Comparison of ENCODE assay signal across 8 mouse cellular contexts in genomic region chr16:97312960-97313686, GRCm38 (mm10). TPM values are rescaled to one million over a fixed set of nuclear protein-coding genes. Genes with fewer than 3 reads are reported as not detected.
A peak's percentile ranks its signal among the peaks of the same experiment; 100 is the strongest.
DNase-seq lines count a peak whose midpoint lies in the region; ATAC-seq and TF ChIP-seq lines count a peak whose summit lies in the region.

No protein-coding gene starts in this region.

- peak; percentile 49 for ATAC-seq in kidney, embryonic 15.5 days (replicated peaks; ENCODE audit: low FRiP score)
- ATAC-seq in limb, embryonic 12.5 days (ENCODE audit: insufficient number of reproducible peaks, insufficient read depth, low FRiP score, low TSS enrichment, low read depth): peak; percentile 70; the same call in 1 of the 2 replicates
- ATAC-seq in midbrain, postnatal 0 days (ENCODE audit: low FRiP score): no peak
- ATAC-seq in stomach, embryonic 16.5 days (ENCODE audit: insufficient read depth, low FRiP score): peak; percentile 24; the same call in 1 of the 2 replicates

- no peak overlapping the region for H3K9ac ChIP-seq in kidney, embryonic 15.5 days
- H3K9ac ChIP-seq in limb, embryonic 12.5 days (replicated peaks): no peak overlapping the region
- H3K9ac ChIP-seq in midbrain, postnatal 0 days (replicated peaks; ENCODE audit: low read length, poor library complexity, severe bottlenecking): no peak overlapping the region
- no peak overlapping the region for H3K9ac ChIP-seq in stomach, embryonic 16.5 days (ENCODE audit: low read length)

- H3K4me3 ChIP-seq in kidney, embryonic 15.5 days (replicated peaks): no peak overlapping the region
- no peak overlapping the region for H3K4me3 ChIP-seq in limb, embryonic 12.5 days (replicated peaks)
- no peak overlapping the region for H3K4me3 ChIP-seq in midbrain, postnatal 0 days (ENCODE audit: low read depth, low read length)
- no peak overlapping the region for H3K4me3 ChIP-seq in stomach, embryonic 16.5 days (replicated peaks; ENCODE audit: low read length)

- no peaks in the 10 kb centered on the region for H3K9me3 ChIP-seq in kidney, embryonic 15.5 days (replicated peaks)
- H3K9me3 ChIP-seq in limb, embryonic 12.5 days: no peaks in the 10 kb centered on the region
- H3K9me3 ChIP-seq in midbrain, postnatal 0 days (ENCODE audit: low read length): no peaks in the 10 kb centered on the region
- H3K9me3 ChIP-seq in stomach, embryonic 16.5 days (replicated peaks; ENCODE audit: control insufficient read depth, low read length): no peaks in the 10 kb centered on the region

- no peaks in the 10 kb centered on the region for H3K27me3 ChIP-seq in kidney, embryonic 15.5 days
- no peaks in the 10 kb centered on the region for H3K27me3 ChIP-seq in limb, embryonic 12.5 days
- no peaks in the 10 kb centered on the region for H3K27me3 ChIP-seq in midbrain, postnatal 0 days (ENCODE audit: insufficient read depth, low read length)
- no peaks in the 10 kb centered on the region for H3K27me3 ChIP-seq in stomach, embryonic 16.5 days (ENCODE audit: control insufficient read depth, insufficient read depth, low read length)

- peaks cover 3% of the 10 kb centered on the region; the same call in 1 of the 2 replicates for H3K4me1 ChIP-seq in kidney, embryonic 15.5 days
- peaks cover 12% of the 10 kb centered on the region for H3K4me1 ChIP-seq in limb, embryonic 12.5 days (replicated peaks)
- H3K4me1 ChIP-seq in midbrain, postnatal 0 days (ENCODE audit: insufficient read depth, low read length): no peaks in the 10 kb centered on the region
- H3K4me1 ChIP-seq in stomach, embryonic 16.5 days (ENCODE audit: control insufficient read depth, insufficient read depth, low read length): peaks cover 5% of the 10 kb centered on the region; the same call in 1 of the 2 replicates

- TF ChIP-seq CTCF in midbrain, postnatal 0 days (IDR thresholded peaks at IDR 0.05): peak; percentile 92

- no peaks in the 10 kb centered on the region for H3K36me3 ChIP-seq in kidney, embryonic 15.5 days
- H3K36me3 ChIP-seq in limb, embryonic 12.5 days: no peaks in the 10 kb centered on the region
- H3K36me3 ChIP-seq in midbrain, postnatal 0 days (ENCODE audit: insufficient read depth, low read length): no peaks in the 10 kb centered on the region
- H3K36me3 ChIP-seq in stomach, embryonic 16.5 days (ENCODE audit: control insufficient read depth, insufficient read depth, low read length): no peaks in the 10 kb centered on the region

- H3K27ac ChIP-seq in kidney, embryonic 15.5 days: no peak overlapping the region
- H3K27ac ChIP-seq in limb, embryonic 12.5 days: no peak overlapping the region
- no peak overlapping the region for H3K27ac ChIP-seq in midbrain, postnatal 0 days (ENCODE audit: low read depth, low read length)
- no peak overlapping the region; the same call in 1 of the 2 replicates for H3K27ac ChIP-seq in stomach, embryonic 16.5 days (ENCODE audit: low read length)

- WGBS in kidney, embryonic 15.5 days: 40% methylated on average over 10 of the region's 10 CpGs
- whole genome bisulfite sequencing in limb, embryonic 12.5 days: 31% methylated on average over 10 of the region's 10 CpGs
- 22% methylated on average over 10 of the region's 10 CpGs for WGBS in midbrain, postnatal 0 days
- WGBS in stomach, embryonic 16.5 days: 19% methylated on average over 10 of the region's 10 CpGs

- DNase-seq in A20 (ENCODE audit: low read depth, low spot score): peak; percentile 45
- DNase-seq in adrenal gland, adult 18-20 months (ENCODE audit: low spot score in 2 of 2): peak; percentile 81 to 82
- DNase-seq in embryo, embryonic 9.5 days (ENCODE audit: extremely low spot score): peak; percentile 78
- DNase-seq in heart, adult 8-10 months (ENCODE audit: low spot score): peak; percentile 72
- peak; percentile 81 for DNase-seq in midbrain, postnatal 0 days (ENCODE audit: low spot score)

- H3K4me2 ChIP-seq in kidney, embryonic 15.5 days: no peak overlapping the region
- H3K4me2 ChIP-seq in limb, embryonic 12.5 days: no peak overlapping the region
- H3K4me2 ChIP-seq in midbrain, postnatal 0 days (ENCODE audit: low read depth, low read length, poor library complexity, severe bottlenecking): no peak overlapping the region
- H3K4me2 ChIP-seq in stomach, embryonic 16.5 days (ENCODE audit: low read depth, low read length): no peak overlapping the region

RNA-seq across cellular contexts. Expression of gene Bace2, which starts 43.4 kb away (rescaled TPM):
- 10 to 100 TPM; 14.9 to 22.3 TPM for total RNA-seq in adrenal gland, adult 18-20 months (2021)
- total RNA-seq in heart, adult 8-10 months (2022): 10 to 100 TPM in 3 of 4 experiments, 1 to 10 TPM in 1; 8.1 to 17.8 (median 13.8) TPM
- polyA plus RNA-seq in kidney, embryonic 15.5 days (2015; fragmentation: Nextera tagmentation; extraction: Ambion mirVana): 7.3 and 9.4 TPM in 2 replicates
- 1.7 and 1.8 TPM in 2 replicates for polyA plus RNA-seq in limb, embryonic 12.5 days (2016; fragmentation: Nextera tagmentation; extraction: Ambion mirVana)
- total RNA-seq in midbrain, postnatal 0 days (2014; rRNA removed): 1.1 and 2.5 TPM in 2 replicates
- polyA plus RNA-seq in midbrain, postnatal 0 days (2015; fragmentation: Nextera tagmentation; extraction: Ambion mirVana): 3.8 and 4.5 TPM in 2 replicates
- polyA plus RNA-seq in stomach, embryonic 16.5 days (2015; fragmentation: Nextera tagmentation; extraction: Ambion mirVana): 116 and 154 TPM in 2 replicates

Comparison
In these comparisons a context has a peak if more than half of its experiments do, and no peak if none do; other contexts are left out.
1. RNA of gene Bace2, which starts 43.4 kb away (polyA plus RNA-seq): 116 to 154 TPM in stomach, embryonic 16.5 days; 7.3 to 9.4 TPM in kidney, embryonic 15.5 days, 3.8 to 4.5 TPM in midbrain, postnatal 0 days and 1.7 to 1.8 TPM in limb, embryonic 12.5 days; every median in the first group is over 10 times any median in the second.
2. Peak in every context shown above with its lines, with median percentiles within 50 percentile points of each other: DNase-seq.